Mouse (Mus musculus) testis, adult 2 months (tissue): ENCODE measurements around the gene Pkp4. TPM values are rescaled to one million over a fixed set of nuclear protein-coding genes. Genes with fewer than 3 reads are reported as not detected.

Experiments used
- H3K27ac ChIP-seq: fragments of 200-500 bp; 2 replicates; pipeline ENCODE4 v1.5.1; 2012; ENCODE audit warnings: low read depth, low read length; ENCODE audit not compliant: control insufficient read depth, insufficient read depth
- H3K27me3 ChIP-seq: fragments of 200-500 bp; 2 replicates; pipeline ENCODE4 v1.6.1; 2012; ENCODE audit warnings: mild to moderate bottlenecking, low read length, moderate library complexity; ENCODE audit not compliant: control insufficient read depth, insufficient read depth
- H3K36me3 ChIP-seq: fragments of 200-500 bp; 2 replicates; pipeline ENCODE4 v1.6.1; 2012; ENCODE audit warnings: mild to moderate bottlenecking, low read length; ENCODE audit not compliant: control insufficient read depth, insufficient read depth
- H3K4me1 ChIP-seq: fragments of 200-500 bp; 2 replicates; pipeline ENCODE4 v1.6.1; 2012; ENCODE audit warnings: low read length; ENCODE audit not compliant: control insufficient read depth, insufficient read depth
- H3K4me3 ChIP-seq: fragments of 200-500 bp; 2 replicates; pipeline ENCODE4 v1.5.1; 2012; ENCODE audit warnings: low read depth, mild to moderate bottlenecking, low read length, moderate library complexity, mixed read lengths; ENCODE audit not compliant: control insufficient read depth
- CTCF ChIP-seq: fragments of 200-500 bp; IDR thresholded peaks from 2 replicates; pipeline ENCODE4 v1.5.1; 2012; ENCODE audit warnings: low read depth, mild to moderate bottlenecking, inconsistent platforms, low read length, moderate library complexity; ENCODE audit not compliant: control insufficient read depth, insufficient read depth, insufficient replicate concordance
- POLR2A ChIP-seq: fragments of 200-500 bp; IDR thresholded peaks from 2 replicates; pipeline ENCODE4 v1.6.1; 2012; ENCODE audit warnings: low read depth, mild to moderate bottlenecking, inconsistent platforms, low read length, moderate library complexity; ENCODE audit not compliant: control insufficient read depth
- polyA plus RNA-seq: library from polyadenylated mRNA; depleted of rRNA; stranded (reverse); fragments of >200 nt; gene quantifications from 2 replicates; pipeline ENCODE4 v1.2.3, GENCODE M21; 2012

Pkp4 gene
- polyA plus RNA-seq, 1 experiment: 9.4 TPM

DNA sequence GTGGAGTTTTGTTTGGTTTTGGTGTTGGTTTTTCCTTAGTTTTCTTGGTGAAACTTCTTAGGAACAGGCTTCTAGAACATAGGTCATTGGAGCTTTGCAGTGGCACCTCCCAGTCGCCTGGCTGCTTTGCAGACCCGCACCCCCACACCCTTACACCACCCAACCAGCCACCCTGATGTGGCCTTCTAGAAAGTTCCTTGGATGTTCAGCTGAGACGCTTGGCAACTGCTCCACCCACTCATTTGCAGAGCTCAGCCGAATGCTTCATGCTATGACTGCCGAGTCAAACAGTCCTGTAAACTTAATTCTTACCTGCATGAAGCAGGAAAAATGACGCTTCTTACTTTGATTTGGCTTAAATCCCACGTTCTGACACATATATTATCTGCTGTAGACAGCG, 187.9 kb downstream of the Pkp4 start:
- H3K4me1 ChIP-seq: no peaks in the 10 kb centered on the region
- TF ChIP-seq CTCF (no peak), POLR2A (no peak)
- no peak overlapping the region for H3K27ac ChIP-seq
- peaks cover 3% of the 10 kb centered on the region; the same call in 1 of the 2 replicates for H3K36me3 ChIP-seq
- no peaks in the 10 kb centered on the region for H3K27me3 ChIP-seq
- no peak overlapping the region for H3K4me3 ChIP-seq

DNA sequence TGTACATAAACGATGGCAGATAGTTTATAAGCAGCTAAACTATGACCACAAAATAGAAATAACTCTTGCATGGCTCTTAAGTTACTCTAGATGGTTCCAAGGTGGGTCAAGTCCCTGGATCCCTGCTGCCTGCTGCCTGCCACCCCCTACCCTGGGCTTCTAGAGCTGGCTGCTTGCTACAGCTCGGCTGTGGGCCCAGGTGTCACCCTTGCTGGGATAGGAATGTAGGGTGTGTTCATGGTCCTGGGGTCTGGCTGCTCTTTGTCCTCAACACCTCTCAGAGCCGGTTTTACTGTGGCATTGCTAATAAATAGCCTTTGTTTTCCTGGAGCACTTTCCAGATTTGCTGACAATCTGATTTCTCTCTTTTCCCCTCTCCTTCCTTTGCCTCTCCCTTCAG, 189.4 kb downstream of the Pkp4 start:
- Histone ChIP-seq H3K4me1 (no peaks in the 10 kb centered on the region), H3K27ac (no peak overlapping the region), H3K4me3 (no peak overlapping the region), H3K27me3 (no peaks in the 10 kb centered on the region), H3K36me3 (peaks cover 3% of the 10 kb centered on the region; the same call in 1 of the 2 replicates)
- TF ChIP-seq POLR2A (no peak), CTCF (no peak)

DNA sequence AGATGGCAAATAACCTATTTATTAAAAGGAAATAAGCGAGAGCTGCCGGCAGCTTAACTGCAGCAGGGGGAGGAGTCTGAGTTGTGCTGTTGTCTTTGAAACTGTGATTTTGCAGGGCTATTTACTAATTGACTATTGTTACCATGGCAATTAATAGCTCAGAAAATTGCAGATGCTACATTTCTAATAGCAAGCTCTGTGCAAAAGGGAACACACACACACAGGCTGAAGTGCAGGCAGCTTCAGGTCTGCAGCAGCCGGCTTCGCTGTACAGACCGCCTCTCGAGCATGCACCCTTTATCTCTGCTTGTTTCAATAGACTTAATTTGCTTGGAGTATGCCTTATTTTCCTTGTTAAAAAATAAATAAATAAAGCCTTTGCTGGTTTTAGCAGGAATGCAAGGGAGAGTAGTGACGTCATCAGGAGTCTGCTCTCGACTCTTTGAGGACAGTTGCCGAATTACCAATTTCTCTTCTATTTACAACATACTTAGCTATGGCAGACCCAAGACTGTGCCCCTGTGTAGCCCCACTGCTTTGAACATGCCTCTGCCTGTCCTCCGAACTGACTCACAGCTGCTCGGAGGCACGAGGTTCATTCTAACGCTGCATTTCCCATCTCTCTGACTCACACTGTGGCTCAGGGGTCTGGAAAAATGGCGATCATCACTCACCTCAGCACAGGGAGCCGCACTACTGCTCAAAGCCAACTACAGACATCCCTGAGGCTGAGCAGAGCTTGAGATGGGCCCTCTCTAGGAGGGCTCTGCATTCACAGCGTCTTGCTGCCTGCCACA, 190.9 kb downstream of the Pkp4 start:
- H3K36me3 ChIP-seq: peaks cover 3% of the 10 kb centered on the region; the same call in 1 of the 2 replicates
- no peak overlapping the region for H3K27ac ChIP-seq
- H3K4me3 ChIP-seq: no peak overlapping the region
- H3K27me3 ChIP-seq: no peaks in the 10 kb centered on the region
- TF ChIP-seq POLR2A (no peak), CTCF (no peak)
- H3K4me1 ChIP-seq: no peaks in the 10 kb centered on the region

DNA sequence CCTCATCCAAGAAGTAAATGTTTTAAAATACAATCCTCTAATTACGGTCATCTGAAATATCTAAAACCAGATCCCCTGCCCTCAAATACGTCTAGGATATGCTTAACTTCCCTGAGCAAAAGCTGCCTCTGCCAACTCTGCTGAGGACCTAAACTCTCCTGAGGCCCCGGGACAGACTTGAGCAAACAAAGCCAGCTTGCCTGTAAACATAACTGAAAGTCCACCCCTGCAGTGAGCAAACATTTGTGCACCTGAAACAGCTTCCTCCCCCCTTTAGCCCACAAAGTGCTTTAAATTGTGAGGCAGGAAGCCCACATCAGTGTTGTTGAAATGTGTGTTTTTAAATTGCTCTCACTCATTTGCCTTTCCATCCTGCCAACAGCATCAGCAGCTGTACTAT, 193.2 kb downstream of the Pkp4 start:
- Histone ChIP-seq H3K36me3 (no peaks in the 10 kb centered on the region; the same call in 1 of the 2 replicates), H3K27ac (no peak overlapping the region), H3K27me3 (no peaks in the 10 kb centered on the region), H3K4me3 (no peak overlapping the region), H3K4me1 (no peaks in the 10 kb centered on the region)
- TF ChIP-seq CTCF (no peak), POLR2A (no peak)

DNA sequence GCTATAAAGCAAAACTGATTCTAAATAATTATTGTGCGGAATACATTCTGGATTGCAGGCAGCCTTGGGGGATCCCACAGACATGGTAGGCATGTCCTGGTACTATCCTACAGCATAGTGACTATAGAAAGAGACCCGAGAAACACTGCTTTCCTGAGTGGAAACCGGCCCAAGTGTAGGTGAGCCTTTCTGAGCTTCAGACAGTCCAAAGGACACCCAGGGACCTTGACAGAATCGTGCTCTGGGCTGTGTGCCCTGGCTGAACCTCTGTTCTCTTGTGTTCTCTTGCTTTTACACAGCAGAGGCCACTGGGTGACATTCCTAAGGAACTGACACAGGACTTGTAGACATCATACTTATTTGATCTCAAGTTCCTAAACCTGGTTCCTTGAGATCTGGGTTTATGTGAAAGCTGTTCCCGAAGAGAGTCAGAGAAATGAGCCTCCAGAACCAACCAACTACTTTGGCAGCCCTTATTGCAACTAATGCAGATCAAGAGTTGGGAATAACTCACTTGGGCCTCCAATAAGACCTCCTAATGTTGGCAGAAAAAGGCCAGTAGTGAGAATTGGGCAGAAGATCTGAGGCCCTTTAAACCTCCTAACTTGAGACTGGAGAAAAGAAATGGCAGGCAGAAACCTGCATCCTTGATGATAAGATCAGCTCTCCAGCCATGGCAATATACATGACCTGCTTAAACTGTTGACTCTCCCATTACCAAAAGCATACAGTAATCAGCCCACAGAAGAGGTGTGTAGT, 195.1 kb downstream of the Pkp4 start:
- H3K36me3 ChIP-seq: no peaks in the 10 kb centered on the region; the same call in 1 of the 2 replicates
- H3K4me1 ChIP-seq: no peaks in the 10 kb centered on the region
- TF ChIP-seq CTCF: no peak
- no peak for TF ChIP-seq POLR2A
- no peaks in the 10 kb centered on the region for H3K27me3 ChIP-seq
- no peak overlapping the region for H3K4me3 ChIP-seq
- no peak overlapping the region for H3K27ac ChIP-seq

DNA sequence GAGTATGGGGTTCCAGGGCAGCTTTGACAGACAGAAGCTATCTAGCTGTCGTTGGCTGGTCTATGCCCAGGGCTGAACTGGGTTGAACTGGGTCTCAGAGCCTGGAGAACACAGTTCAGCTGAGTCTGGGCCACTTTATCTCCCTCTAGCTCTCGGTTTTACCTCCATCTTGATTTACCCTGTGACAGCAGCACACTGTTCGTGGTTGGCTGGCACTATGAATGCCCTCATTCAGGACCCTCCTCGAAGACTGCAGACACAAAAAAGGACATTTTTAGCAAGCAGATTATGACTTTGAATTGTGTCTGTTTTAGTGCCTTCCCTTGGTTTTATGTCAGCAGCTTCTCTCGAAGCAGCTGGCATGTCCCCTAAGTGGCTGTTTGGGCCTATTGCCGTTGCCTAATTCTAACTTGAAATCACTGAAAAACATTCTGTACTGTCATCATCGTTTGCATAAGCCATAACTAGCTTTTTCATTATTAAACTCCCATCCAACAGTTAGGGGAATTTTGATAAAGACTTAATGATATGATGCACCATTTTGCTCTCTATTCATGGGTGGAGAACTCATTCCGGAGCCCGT, 199.2 kb downstream of the Pkp4 start:
- Histone ChIP-seq H3K4me3 (no peak overlapping the region), H3K27me3 (no peaks in the 10 kb centered on the region), H3K4me1 (no peaks in the 10 kb centered on the region), H3K27ac (no peak overlapping the region), H3K36me3 (no peaks in the 10 kb centered on the region)
- TF ChIP-seq CTCF: no peak
- TF ChIP-seq POLR2A: no peak

DNA sequence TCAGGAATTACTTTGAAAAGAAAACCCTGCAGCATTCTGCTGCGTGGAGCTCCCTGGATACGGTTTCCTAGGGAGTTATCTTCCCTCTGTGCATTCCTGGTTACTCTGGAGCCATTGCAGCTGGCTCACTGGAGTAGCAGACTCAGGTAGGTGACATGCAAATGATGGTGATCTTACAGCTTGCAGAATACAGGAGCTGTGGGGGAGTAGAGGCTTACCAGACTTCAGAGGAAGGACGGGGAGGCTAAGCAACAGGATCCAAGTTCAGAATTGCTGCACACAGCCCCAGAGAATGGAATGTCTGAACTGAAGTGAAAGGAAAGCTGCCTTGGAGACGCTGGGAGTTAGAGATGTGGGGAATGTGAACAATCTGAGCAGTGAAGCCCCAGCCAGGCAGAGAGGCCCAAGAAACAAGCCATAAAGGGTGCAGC, 200.7 kb downstream of the Pkp4 start:
- no peak overlapping the region for H3K4me3 ChIP-seq
- no peak for TF ChIP-seq POLR2A
- no peak for TF ChIP-seq CTCF
- H3K27ac ChIP-seq: no peak overlapping the region
- no peaks in the 10 kb centered on the region for H3K36me3 ChIP-seq
- no peaks in the 10 kb centered on the region for H3K4me1 ChIP-seq
- no peaks in the 10 kb centered on the region for H3K27me3 ChIP-seq
